ENCODE assay signal across 10 mouse cellular contexts in genomic region chr13:71158300-71158860, GRCm38 (mm10).
DNase-seq lines count a peak whose midpoint lies in the region; ATAC-seq and TF ChIP-seq lines count a peak whose summit lies in the region.
"Had no signal": no experiment of that assay in that cellular context is flagged by ENCODE, and none has a peak within 500 bp of the region (broad histone marks: within the 10 kb centered on the region; RNA-seq: fewer than 3 reads in every experiment).

No protein-coding gene starts in this region.

- no peaks in the 10 kb centered on the region for H3K9me3 ChIP-seq in forebrain, postnatal 0 days (ENCODE audit: low read length)
- no peaks in the 10 kb centered on the region for H3K9me3 ChIP-seq in midbrain, embryonic 16.5 days (replicated peaks; ENCODE audit: control insufficient read depth, low read length, poor library complexity, severe bottlenecking)
- H3K9me3 ChIP-seq: liver, embryonic 15.5 days had no signal

- TF ChIP-seq CTCF in forebrain, postnatal 0 days (IDR thresholded peaks at IDR 0.05; ENCODE audit: low read depth): no peak

- ATAC-seq in forebrain, postnatal 0 days: peak; percentile 50
- ATAC-seq in midbrain, embryonic 16.5 days: peak; percentile 75; the same call in 1 of the 2 replicates
- ATAC-seq in frontal cortex, adult (ENCODE audit: low TSS enrichment): no peak; the same call in 1 of the 2 replicates

- DNase-seq in heart, adult 11 months: peak; percentile 69
- DNase-seq in heart, postnatal 25 days (ENCODE audit: low spot score): no peak
- peak; percentile 6 for DNase-seq in brain, adult 2 months (ENCODE audit: low read depth, low spot score)
- peak; percentile 22 for DNase-seq in forebrain, postnatal 0 days
- DNase-seq in lung, postnatal 10 days: no peak
- DNase-seq in kidney, postnatal 36 days: no peak
- DNase-seq: B cell, adult 2 months had no signal

- WGBS in forebrain, postnatal 0 days: 6% methylated on average over 13 of the region's 13 CpGs
- 7% methylated on average over 13 of the region's 13 CpGs for WGBS in midbrain, embryonic 16.5 days

- no peak overlapping the region for H3K27ac ChIP-seq in forebrain, postnatal 0 days (ENCODE audit: low read depth, low read length)
- H3K27ac ChIP-seq in midbrain, embryonic 16.5 days (ENCODE audit: low read length): 0 out of 2 replicates have a peak overlapping the region, but pooled peaks have one; percentile 38
- H3K27ac ChIP-seq: liver, embryonic 15.5 days had no signal

- H3K4me3 ChIP-seq in forebrain, postnatal 0 days (ENCODE audit: low read depth, low read length): peak overlapping the region; percentile 27
- H3K4me3 ChIP-seq in midbrain, embryonic 16.5 days (ENCODE audit: low read depth, low read length): peak overlapping the region; percentile 25
- H3K4me3 ChIP-seq: liver, embryonic 15.5 days had no signal

- no peak overlapping the region; the same call in 1 of the 2 replicates for H3K9ac ChIP-seq in forebrain, postnatal 0 days
- peak overlapping the region; percentile 48; the same call in 1 of the 2 replicates for H3K9ac ChIP-seq in midbrain, embryonic 16.5 days (ENCODE audit: low read depth, low read length)
- H3K9ac ChIP-seq: liver, embryonic 15.5 days had no signal

- peak overlapping the region; percentile 56 for H3K4me2 ChIP-seq in forebrain, postnatal 0 days (ENCODE audit: low read depth)
- peak overlapping the region; percentile 57 for H3K4me2 ChIP-seq in midbrain, embryonic 16.5 days (ENCODE audit: low read length)
- H3K4me2 ChIP-seq: liver, embryonic 15.5 days had no signal

- H3K36me3 ChIP-seq in forebrain, postnatal 0 days (ENCODE audit: insufficient read depth): no peaks in the 10 kb centered on the region
- no peaks in the 10 kb centered on the region for H3K36me3 ChIP-seq in midbrain, embryonic 16.5 days (ENCODE audit: control insufficient read depth, insufficient read depth, low read length)
- H3K36me3 ChIP-seq: liver, embryonic 15.5 days had no signal

- H3K4me1 ChIP-seq in forebrain, postnatal 0 days (ENCODE audit: insufficient read depth): peaks cover 14% of the 10 kb centered on the region; the same call in 1 of the 2 replicates
- H3K4me1 ChIP-seq in midbrain, embryonic 16.5 days (ENCODE audit: control insufficient read depth, insufficient read depth, low read length): peaks cover 15% of the 10 kb centered on the region
- H3K4me1 ChIP-seq: liver, embryonic 15.5 days had no signal

- no peaks in the 10 kb centered on the region for H3K27me3 ChIP-seq in forebrain, postnatal 0 days (ENCODE audit: insufficient read depth, low read length)
- H3K27me3 ChIP-seq in midbrain, embryonic 16.5 days (ENCODE audit: control insufficient read depth, insufficient read depth, low read depth, low read length): peaks cover 4% of the 10 kb centered on the region; the same call in 1 of the 2 replicates
- H3K27me3 ChIP-seq: liver, embryonic 15.5 days had no signal

- intact Hi-C loops in heart, postnatal 25 days (cut with DNase I): no loop called here

Comparison
In these comparisons a context has a peak if more than half of its experiments do, and no peak if none do; other contexts are left out.
1. DNase-seq: peak in heart, adult 11 months (single experiment), brain, adult 2 months (single experiment) and forebrain, postnatal 0 days (single experiment); none in heart, postnatal 25 days (single experiment), lung, postnatal 10 days (single experiment) and kidney, postnatal 36 days (0 of 2).